Mouse (Mus musculus) small intestine, adult 2 months (tissue): ENCODE data around the gene Qsox2. TPM values are rescaled to one million over a fixed set of nuclear protein-coding genes. Genes with fewer than 3 reads are reported as not detected.

ENCODE experiments used
- H3K27ac ChIP-seq: fragments of 200-500 bp; 2 replicates; pipeline ENCODE4 v1.5.1; 2012; ENCODE audit warnings: low read depth, low read length, control low read depth, inconsistent platforms; ENCODE audit not compliant: insufficient read depth
- H3K27me3 ChIP-seq: fragments of 200-500 bp; 2 replicates; pipeline ENCODE4 v1.6.1; 2012; ENCODE audit warnings: mild to moderate bottlenecking, moderate library complexity, low read length, inconsistent platforms; ENCODE audit not compliant: control insufficient read depth, insufficient read depth
- H3K36me3 ChIP-seq: fragments of 200-500 bp; 2 replicates; pipeline ENCODE4 v1.6.1; 2012; ENCODE audit warnings: mild to moderate bottlenecking, low read length, control low read depth, inconsistent platforms; ENCODE audit not compliant: control insufficient read depth, insufficient read depth
- H3K4me1 ChIP-seq: fragments of 200-500 bp; 2 replicates; pipeline ENCODE4 v1.6.1; 2012; ENCODE audit warnings: low read length, inconsistent platforms, mixed read lengths; ENCODE audit not compliant: control insufficient read depth, insufficient read depth, insufficient read length
- H3K4me3 ChIP-seq: fragments of 200-500 bp; 2 replicates; pipeline ENCODE4 v1.5.1; 2012; ENCODE audit warnings: low read depth, mild to moderate bottlenecking, control low read depth, inconsistent platforms, low read length, moderate library complexity
- CTCF ChIP-seq: fragments of 200-500 bp; IDR thresholded peaks from 2 replicates; pipeline ENCODE4 v1.5.1; 2012; ENCODE audit warnings: low read depth, mild to moderate bottlenecking, control low read depth, inconsistent platforms, low read length, moderate library complexity, mixed read lengths; ENCODE audit not compliant: insufficient replicate concordance, insufficient read length; ENCODE audit errors: extremely low read depth
- POLR2A ChIP-seq: fragments of 200-500 bp; IDR thresholded peaks from 2 replicates; pipeline ENCODE4 v1.6.1; 2012; ENCODE audit warnings: low read depth, mild to moderate bottlenecking, control low read depth, inconsistent platforms, low read length, moderate library complexity
- WGBS: fragments of 180-500 bp; shearing (Covaris S2); methylation state at CpG from one replicate; pipeline ENCODE4 v1.1.7; 2018; 5-methylcytosine and 5-hydroxymethylcytosine counted together
- polyA plus RNA-seq: library from polyadenylated mRNA; depleted of rRNA; stranded (reverse); fragments of >200 nt; gene quantifications from 2 replicates; pipeline ENCODE4 v1.2.3, GENCODE M21; 2012

Gene Qsox2
- polyA plus RNA-seq, 1 experiment: 10.9 TPM

DNA sequence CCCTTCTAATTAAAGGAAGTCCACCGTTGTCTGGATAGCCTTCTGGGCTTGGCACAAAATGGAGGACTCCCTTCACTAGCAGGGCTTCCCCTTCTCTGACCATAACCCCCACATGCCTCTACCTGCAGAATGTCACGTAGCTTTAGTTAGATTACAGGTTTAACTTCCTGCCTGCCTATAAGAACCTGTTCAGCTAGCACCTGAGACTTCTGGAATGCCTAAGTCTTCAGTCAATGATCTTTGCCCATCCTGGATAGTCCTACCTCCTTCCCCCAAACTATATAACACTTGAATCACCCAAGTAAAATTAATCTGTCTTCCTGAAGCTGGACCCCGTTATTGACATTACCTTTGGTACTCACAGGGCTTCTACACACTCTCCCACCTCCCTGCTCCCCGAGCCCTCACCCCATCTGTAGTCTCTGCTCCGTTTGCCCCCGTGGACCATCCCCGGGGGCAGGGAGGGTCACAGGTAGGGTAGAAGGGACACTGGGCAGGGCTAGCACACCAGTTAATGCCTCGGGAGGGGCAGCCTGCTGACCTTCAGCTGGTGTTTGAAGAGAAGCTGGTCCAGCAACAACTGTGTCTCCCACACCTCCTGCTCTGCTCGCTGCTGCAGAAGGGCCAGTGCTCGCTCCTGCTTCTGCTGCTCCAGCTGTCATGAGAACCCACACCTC, 28.9 kb upstream of the Qsox2 start:
- Histone ChIP-seq H3K4me3 (no peak overlapping the region), H3K36me3 (no peaks in the 10 kb centered on the region), H3K27ac (no peak overlapping the region), H3K4me1 (peaks cover 5% of the 10 kb centered on the region; the same call in 1 of the 2 replicates), H3K27me3 (no peaks in the 10 kb centered on the region)
- WGBS: 44% methylated on average over 10 of the region's 10 CpGs
- TF ChIP-seq POLR2A (no peak), CTCF (no peak)

DNA sequence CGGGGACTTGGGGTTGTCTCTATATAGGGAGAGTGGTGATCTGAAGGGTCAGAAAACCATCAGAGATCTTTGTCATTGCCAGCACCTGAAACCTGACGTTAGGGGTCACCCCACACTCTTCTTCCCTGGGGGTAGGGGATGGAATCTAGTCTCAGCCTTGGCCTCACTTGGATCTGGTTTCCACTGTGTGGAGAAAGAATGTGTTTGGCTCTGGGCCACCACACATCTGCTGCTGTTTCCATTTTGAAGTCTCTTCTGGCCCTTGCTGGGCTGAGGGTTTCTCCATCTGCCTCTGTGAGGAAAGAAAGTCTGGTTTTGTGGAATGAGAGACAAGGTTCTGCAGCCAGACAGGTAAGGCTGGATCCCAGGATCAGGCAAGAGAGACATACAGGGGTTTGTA, 27.8 kb upstream of the Qsox2 start:
- WGBS: 50% methylated on average over 2 of the region's 2 CpGs
- Histone ChIP-seq H3K27me3 (no peaks in the 10 kb centered on the region), H3K4me3 (no peak overlapping the region), H3K4me1 (peaks cover 5% of the 10 kb centered on the region; the same call in 1 of the 2 replicates), H3K27ac (no peak overlapping the region), H3K36me3 (no peaks in the 10 kb centered on the region)
- TF ChIP-seq POLR2A (no peak), CTCF (no peak)

DNA sequence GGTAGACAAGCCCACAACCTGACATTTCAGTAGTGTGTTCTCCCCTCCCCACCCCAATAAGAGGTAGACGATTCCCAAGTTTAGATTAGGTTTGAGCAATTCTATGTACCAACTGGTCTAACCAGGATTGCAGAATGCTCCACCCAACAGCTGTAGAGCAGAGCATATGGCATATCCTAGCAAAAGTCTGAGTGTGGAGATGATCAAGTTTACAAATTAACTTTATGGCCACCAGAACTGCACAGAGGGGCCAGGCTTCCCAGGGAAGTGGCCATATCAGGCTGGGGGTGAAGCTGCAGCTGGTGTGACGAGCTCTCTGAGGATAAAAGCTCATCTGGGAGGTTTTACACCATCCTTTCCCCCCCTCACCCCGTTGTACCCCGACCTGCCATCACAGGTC, 27.3 kb upstream of the Qsox2 start:
- no peaks in the 10 kb centered on the region for H3K27me3 ChIP-seq
- WGBS: 29% methylated on average over 4 of the region's 4 CpGs
- no peaks in the 10 kb centered on the region for H3K36me3 ChIP-seq
- H3K4me3 ChIP-seq: no peak overlapping the region
- H3K4me1 ChIP-seq: peaks cover 5% of the 10 kb centered on the region; the same call in 1 of the 2 replicates
- no peak for TF ChIP-seq POLR2A
- TF ChIP-seq CTCF: no peak
- H3K27ac ChIP-seq: no peak overlapping the region

DNA sequence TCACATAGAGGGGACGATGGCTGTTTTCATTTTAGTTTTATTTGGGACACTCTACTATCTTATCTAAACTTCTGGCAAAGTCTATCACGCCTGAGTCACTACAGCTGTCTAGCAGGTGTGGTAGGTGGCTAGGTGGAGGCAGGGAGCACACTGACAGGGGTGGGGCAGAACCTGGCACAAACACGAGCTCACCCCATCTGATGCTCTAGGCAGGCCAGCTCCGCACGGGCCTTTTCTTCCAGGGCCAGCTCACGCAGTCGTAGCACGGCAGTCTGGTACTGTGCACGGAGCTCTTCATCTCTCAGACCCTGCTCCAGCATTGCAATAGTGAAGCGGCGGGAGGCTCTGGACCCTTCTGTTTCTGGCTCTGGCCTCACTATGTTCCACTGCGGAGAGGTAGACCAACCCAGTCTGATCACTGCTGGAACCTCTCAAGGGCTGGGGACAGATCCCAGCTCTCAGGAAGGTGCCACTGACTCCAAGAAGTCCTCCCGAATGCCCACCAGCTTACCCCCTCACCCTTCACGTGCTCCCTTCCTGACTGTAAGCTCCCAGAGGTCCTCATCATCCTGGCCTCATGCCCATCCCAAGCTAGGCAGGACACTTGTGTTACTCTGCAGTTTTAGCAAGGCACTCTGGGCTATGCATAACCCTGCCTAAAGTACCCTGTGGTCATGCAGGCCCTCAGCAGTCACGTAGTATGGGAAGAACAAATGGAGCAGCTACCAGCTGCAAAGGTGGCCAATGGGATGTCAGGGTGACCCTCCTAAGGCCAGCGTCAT, 20.2 kb upstream of the Qsox2 start:
- no peak for TF ChIP-seq CTCF
- no peak for TF ChIP-seq POLR2A
- Histone ChIP-seq H3K27me3 (no peaks in the 10 kb centered on the region), H3K36me3 (no peaks in the 10 kb centered on the region), H3K4me3 (no peak overlapping the region), H3K27ac (no peak overlapping the region), H3K4me1 (peaks cover 7% of the 10 kb centered on the region)
- WGBS: 50% methylated on average over 16 of the region's 16 CpGs

DNA sequence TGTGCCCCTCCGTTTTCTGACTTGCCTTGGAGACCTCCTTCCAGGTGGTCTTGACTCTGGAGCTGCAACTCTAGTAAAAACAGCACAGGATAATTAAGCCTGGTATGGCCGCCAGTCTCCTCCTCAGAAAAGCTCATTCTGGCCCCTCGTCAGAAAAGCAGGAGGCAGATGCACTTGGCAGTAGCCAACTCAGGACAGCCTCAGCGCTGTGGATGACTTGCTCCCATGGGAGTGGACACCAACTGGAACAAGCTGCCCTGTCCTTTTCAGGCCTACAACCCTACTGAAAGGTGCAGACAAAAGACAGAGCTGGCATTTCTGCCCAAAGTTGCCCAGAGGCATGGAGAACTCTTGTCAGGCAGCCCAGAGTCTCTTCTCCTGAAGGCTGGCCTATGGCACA, 17.5 kb upstream of the Qsox2 start:
- no peaks in the 10 kb centered on the region for H3K36me3 ChIP-seq
- WGBS: 83% methylated on average over 4 of the region's 4 CpGs
- TF ChIP-seq POLR2A (no peak), CTCF (no peak)
- H3K4me3 ChIP-seq: no peak overlapping the region
- no peak overlapping the region for H3K27ac ChIP-seq
- peaks cover 7% of the 10 kb centered on the region for H3K4me1 ChIP-seq
- no peaks in the 10 kb centered on the region for H3K27me3 ChIP-seq

DNA sequence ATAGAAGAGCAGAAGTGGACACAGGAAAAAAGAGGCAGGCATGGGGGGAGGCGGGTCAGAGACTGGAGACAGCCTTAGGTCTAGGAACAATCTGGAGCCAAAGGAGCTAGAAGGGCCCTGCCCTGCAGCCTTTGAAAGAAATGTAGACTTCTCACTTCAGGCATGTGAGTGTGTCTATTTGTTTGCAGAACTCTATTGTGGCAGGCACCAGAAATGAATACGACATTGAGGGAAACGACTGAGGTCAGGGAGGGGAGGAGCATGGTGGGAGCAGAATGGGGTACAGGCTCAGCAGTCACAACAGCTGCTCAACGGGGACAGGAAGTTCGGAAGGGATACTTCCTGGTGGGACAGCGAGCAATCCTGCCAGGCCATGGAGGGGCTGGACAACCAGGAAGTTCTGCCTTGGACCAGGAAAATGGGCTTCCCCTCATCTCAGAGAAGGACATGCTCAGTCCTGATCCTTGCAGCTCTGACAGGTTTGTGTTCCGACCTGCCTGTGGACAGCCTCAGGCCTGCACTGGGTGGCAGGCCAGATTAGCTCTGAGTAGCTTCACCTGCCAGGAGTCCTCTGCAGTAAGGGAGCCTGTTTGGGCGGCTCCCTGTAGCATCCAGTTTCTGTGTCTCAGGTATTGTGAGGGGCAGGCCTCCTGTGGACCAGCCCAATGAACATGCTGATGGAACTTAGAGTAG, 15.3 kb upstream of the Qsox2 start:
- 51% methylated on average over 8 of the region's 8 CpGs for WGBS
- peaks cover 6% of the 10 kb centered on the region for H3K4me1 ChIP-seq
- no peak overlapping the region for H3K27ac ChIP-seq
- no peak for TF ChIP-seq POLR2A
- no peak for TF ChIP-seq CTCF
- H3K4me3 ChIP-seq: no peak overlapping the region
- no peaks in the 10 kb centered on the region for H3K27me3 ChIP-seq
- no peaks in the 10 kb centered on the region for H3K36me3 ChIP-seq

DNA sequence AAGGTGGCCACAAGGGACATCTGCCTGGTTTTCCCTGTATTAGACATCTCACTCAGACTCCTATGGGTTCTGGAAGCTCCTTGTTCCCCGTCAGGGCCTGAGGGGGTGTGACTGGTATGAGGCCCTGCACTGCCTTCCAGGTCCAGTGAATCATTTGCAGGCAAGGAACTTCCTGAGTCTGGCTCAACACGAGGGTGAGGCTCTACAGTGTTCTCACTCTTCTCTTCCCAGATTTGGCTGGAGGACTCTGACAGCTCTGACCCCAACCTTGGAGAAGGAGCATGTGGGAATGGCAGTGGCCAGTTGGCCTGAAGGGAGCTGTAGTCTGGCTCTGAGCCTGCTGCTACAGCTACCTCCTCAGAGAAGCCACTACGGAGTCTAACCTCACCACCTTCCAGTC, 10.2 kb upstream of the Qsox2 start:
- Histone ChIP-seq H3K4me1 (no peaks in the 10 kb centered on the region), H3K4me3 (no peak overlapping the region), H3K27ac (no peak overlapping the region), H3K36me3 (no peaks in the 10 kb centered on the region), H3K27me3 (no peaks in the 10 kb centered on the region)
- TF ChIP-seq POLR2A (no peak), CTCF (no peak)
- WGBS: 50% methylated on average over 3 of the region's 3 CpGs
